Mouse (Mus musculus) stomach, postnatal 0 days (tissue): ENCODE data around the gene Clpp.

Source experiments
- CTCF ChIP-seq: IDR thresholded peaks from 2 replicates; pipeline ENCODE4 v1.5.1; 2016; ENCODE audit warnings: antibody characterized with exemption, low read depth, mild to moderate bottlenecking, moderate library complexity
- EP300 ChIP-seq: optimal IDR thresholded peaks from 2 replicates; pipeline ENCODE3; 2016; ENCODE audit warnings: antibody characterized with exemption

- TF ChIP-seq CTCF (no peak), EP300 (no peak)
Measured at GRCm38 (mm10) chr17:56996506-56996905, 6.4 kb downstream of the Clpp start.
